Mouse (Mus musculus) spleen, adult 2 months (tissue): ENCODE data around the gene Cradd. TPM values are rescaled to one million over a fixed set of nuclear protein-coding genes. Genes with fewer than 3 reads are reported as not detected.

Source experiments
- DNase-seq, 2 experiments: peaks; one replicate each; pipeline versions ENCODE4 v3.0.0 to v3.0.0-alpha.2; 2012 to 2021; ENCODE audit warnings: low spot score in 2 of 2, low read depth in 1 of 2
- H3K27ac ChIP-seq: fragments of 200-500 bp; 2 replicates; pipeline ENCODE4 v1.5.1; 2012; ENCODE audit warnings: low read length, inconsistent platforms; ENCODE audit not compliant: insufficient read depth
- H3K27me3 ChIP-seq: fragments of 200-500 bp; 2 replicates; pipeline ENCODE4 v1.6.1; 2012; ENCODE audit warnings: mild to moderate bottlenecking, moderate library complexity, low read length, inconsistent platforms; ENCODE audit not compliant: control insufficient read depth, insufficient read depth
- H3K36me3 ChIP-seq: fragments of 200-500 bp; 2 replicates; pipeline ENCODE4 v1.6.1; 2012; ENCODE audit warnings: mild to moderate bottlenecking, low read length, inconsistent platforms; ENCODE audit not compliant: control insufficient read depth, insufficient read depth
- H3K4me1 ChIP-seq: fragments of 200-500 bp; 2 replicates; pipeline ENCODE4 v1.6.1; 2011; ENCODE audit warnings: inconsistent platforms; ENCODE audit not compliant: control insufficient read depth, insufficient read depth, insufficient read length
- H3K4me3 ChIP-seq: fragments of 200-500 bp; 2 replicates; pipeline ENCODE4 v1.5.1; 2011; ENCODE audit warnings: mild to moderate bottlenecking, inconsistent platforms; ENCODE audit not compliant: insufficient read depth, insufficient read length; ENCODE audit errors: extremely low read depth
- CTCF ChIP-seq: fragments of 200-500 bp; IDR thresholded peaks from 2 replicates; pipeline ENCODE4 v1.5.1; 2011; ENCODE audit warnings: mild to moderate bottlenecking, inconsistent platforms; ENCODE audit not compliant: insufficient read depth, insufficient read length, insufficient replicate concordance; ENCODE audit errors: extremely low read depth
- POLR2A ChIP-seq: fragments of 200-500 bp; IDR thresholded peaks from 2 replicates; pipeline ENCODE4 v1.6.1; 2011; ENCODE audit warnings: low read depth, low read length, inconsistent platforms
- WGBS: fragments of 180-500 bp; shearing (Covaris S2); methylation state at CpG from one replicate; pipeline ENCODE4 v1.1.7; 2018; 5-methylcytosine and 5-hydroxymethylcytosine counted together
- polyA plus RNA-seq: library from polyadenylated mRNA; depleted of rRNA; stranded (reverse); fragments of >200 nt; gene quantifications from 2 replicates; pipeline ENCODE4 v1.2.3, GENCODE M21; 2012

Cradd gene
- polyA plus RNA-seq, 1 experiment, result 8.2 TPM

- H3K4me1 ChIP-seq, result peaks cover 5% of the 10 kb centered on the region
- no peaks in the 10 kb centered on the region for H3K36me3 ChIP-seq
- no peak for TF ChIP-seq POLR2A
- no peak for TF ChIP-seq CTCF
- 82% methylated on average over 4 of the region's 4 CpGs for WGBS
- no peak for DNase-seq
- H3K4me3 ChIP-seq, result no peak overlapping the region
- H3K27ac ChIP-seq, result no peak overlapping the region
- no peaks in the 10 kb centered on the region for H3K27me3 ChIP-seq
Observed at GRCm38 (mm10) chr10:95288206-95288605, 35.7 kb downstream of the Cradd start.

- 92% methylated on average over 8 of the region's 8 CpGs for WGBS
- no peaks in the 10 kb centered on the region for H3K36me3 ChIP-seq
- no peak for TF ChIP-seq POLR2A
- no peak for TF ChIP-seq CTCF
- no peaks in the 10 kb centered on the region for H3K27me3 ChIP-seq
- H3K4me1 ChIP-seq, result peaks cover 5% of the 10 kb centered on the region
- no peak overlapping the region for H3K4me3 ChIP-seq
- DNase-seq, result no peak
- no peak overlapping the region for H3K27ac ChIP-seq
Observed at GRCm38 (mm10) chr10:95287351-95287750, 36.6 kb downstream of the Cradd start.

- TF ChIP-seq CTCF, result no peak
- TF ChIP-seq POLR2A, result no peak
- no peaks in the 10 kb centered on the region for H3K4me1 ChIP-seq
- WGBS, result 47% methylated on average over 12 of the region's 12 CpGs
- H3K4me3 ChIP-seq, result no peak overlapping the region
- no peak for DNase-seq
- no peaks in the 10 kb centered on the region for H3K27me3 ChIP-seq
- no peak overlapping the region for H3K27ac ChIP-seq
- no peaks in the 10 kb centered on the region for H3K36me3 ChIP-seq
Observed at GRCm38 (mm10) chr10:95283434-95283833, 40.5 kb downstream of the Cradd start.

GRCm38 (mm10) chr10:95281996-95282395, 41.9 kb downstream of the Cradd start:
- TF ChIP-seq POLR2A (no peak), CTCF (no peak)
- 96% methylated on average over 3 of the region's 3 CpGs for WGBS
- Histone ChIP-seq H3K27me3 (no peaks in the 10 kb centered on the region), H3K4me3 (no peak overlapping the region), H3K36me3 (no peaks in the 10 kb centered on the region), H3K4me1 (no peaks in the 10 kb centered on the region), H3K27ac (no peak overlapping the region)
- DNase-seq, result no peak

- H3K4me3 ChIP-seq, result no peak overlapping the region
- no peaks in the 10 kb centered on the region for H3K36me3 ChIP-seq
- TF ChIP-seq POLR2A (no peak), CTCF (no peak)
- DNase-seq, result no peak
- no peaks in the 10 kb centered on the region for H3K4me1 ChIP-seq
- WGBS, result 91% methylated on average over 6 of the region's 6 CpGs
- H3K27ac ChIP-seq, result no peak overlapping the region
- no peaks in the 10 kb centered on the region for H3K27me3 ChIP-seq
Observed at GRCm38 (mm10) chr10:95281466-95281990, 42.4 kb downstream of the Cradd start.

GRCm38 (mm10) chr10:95280327-95280726, 43.6 kb downstream of the Cradd start:
- TF ChIP-seq POLR2A (no peak), CTCF (no peak)
- no peaks in the 10 kb centered on the region for H3K4me1 ChIP-seq
- no peak overlapping the region for H3K4me3 ChIP-seq
- H3K27me3 ChIP-seq, result no peaks in the 10 kb centered on the region
- no peak for DNase-seq
- WGBS, result 94% methylated on average over 3 of the region's 3 CpGs
- H3K27ac ChIP-seq, result no peak overlapping the region
- H3K36me3 ChIP-seq, result no peaks in the 10 kb centered on the region

GRCm38 (mm10) chr10:95279459-95279858, 44.5 kb downstream of the Cradd start:
- Histone ChIP-seq H3K27me3 (no peaks in the 10 kb centered on the region), H3K4me1 (no peaks in the 10 kb centered on the region), H3K4me3 (no peak overlapping the region), H3K27ac (no peak overlapping the region), H3K36me3 (no peaks in the 10 kb centered on the region)
- 97% methylated on average over 1 of the region's 1 CpGs for WGBS
- DNase-seq, result no peak
- TF ChIP-seq POLR2A (no peak), CTCF (no peak)

GRCm38 (mm10) chr10:95278085-95278484, 45.8 kb downstream of the Cradd start:
- H3K27me3 ChIP-seq, result no peaks in the 10 kb centered on the region
- no peak overlapping the region for H3K4me3 ChIP-seq
- DNase-seq, result no peak
- TF ChIP-seq CTCF (no peak), POLR2A (no peak)
- no peaks in the 10 kb centered on the region for H3K36me3 ChIP-seq
- 89% methylated on average over 11 of the region's 11 CpGs for WGBS
- H3K27ac ChIP-seq, result no peak overlapping the region
- H3K4me1 ChIP-seq, result no peaks in the 10 kb centered on the region
